Mouse (Mus musculus) hindbrain, embryonic 11.5 days (tissue): ENCODE data around the gene Kcnh5. TPM values are rescaled to one million over a fixed set of nuclear protein-coding genes. Genes with fewer than 3 reads are reported as not detected.

ENCODE experiments used
- ATAC-seq: fragments of 200-750 bp; cut with Nextera tagmentation; 2 replicates; pipeline ENCODE4 v1.8.0; 2017; ENCODE audit warnings: mild to moderate bottlenecking, moderate TSS enrichment, moderate library complexity; ENCODE audit not compliant: low FRiP score
- DNase-seq: peaks from one replicate; pipeline ENCODE4 v3.0.0-alpha.2; 2015; ENCODE audit warnings: low spot score
- H3K27ac ChIP-seq: fragments of 300-500 bp; sonication (generic); 2 replicates; pipeline ENCODE4 v1.5.1; 2014; ENCODE audit warnings: mild to moderate bottlenecking, low read depth, low read length
- H3K27me3 ChIP-seq: fragments of 300-500 bp; sonication (generic); 2 replicates; pipeline ENCODE4 v1.6.1; 2014; ENCODE audit warnings: mild to moderate bottlenecking, low read length, moderate library complexity, mixed read lengths; ENCODE audit not compliant: control insufficient read depth, insufficient read depth
- H3K36me3 ChIP-seq: fragments of 300-500 bp; sonication (generic); 2 replicates; pipeline ENCODE4 v1.6.1; 2014; ENCODE audit warnings: mild to moderate bottlenecking, low read length, moderate library complexity, mixed read lengths; ENCODE audit not compliant: control insufficient read depth, insufficient read depth
- H3K4me1 ChIP-seq: fragments of 300-500 bp; sonication (generic); replicated peaks from 2 replicates; pipeline ENCODE4 v1.6.1; 2014; ENCODE audit warnings: low read length, mixed read lengths; ENCODE audit not compliant: control insufficient read depth, insufficient read depth
- H3K4me2 ChIP-seq: fragments of 300-500 bp; sonication (generic); replicated peaks from 2 replicates; pipeline ENCODE4 v1.6.1; 2014; ENCODE audit warnings: mild to moderate bottlenecking, low read depth, low read length
- H3K4me3 ChIP-seq: fragments of 300-500 bp; sonication (generic); 2 replicates; pipeline ENCODE4 v1.5.1; 2014; ENCODE audit warnings: low read depth, low read length
- H3K9ac ChIP-seq: fragments of 300-500 bp; sonication (generic); 2 replicates; pipeline ENCODE4 v1.6.1; 2014; ENCODE audit warnings: low read depth, low read length
- H3K9me3 ChIP-seq: fragments of 300-500 bp; sonication (generic); 2 replicates; pipeline ENCODE4 v1.6.1; 2016; ENCODE audit warnings: low read length; ENCODE audit not compliant: control insufficient read depth
- WGBS: fragments of 180-500 bp; shearing (Covaris S2); extraction: QIAGEN DNeasy Blood & Tissue Kit; methylation state at CpG from one replicate; pipeline ENCODE4 v1.1.7; 2014; 5-methylcytosine and 5-hydroxymethylcytosine counted together
- polyA plus RNA-seq: library from polyadenylated mRNA; unstranded; fragments of >200 nt; fragmentation: Nextera tagmentation; extraction: Ambion mirVana; gene quantifications from 2 replicates; pipeline ENCODE4 v1.2.1, GENCODE M21; 2014

Gene Kcnh5
- polyA plus RNA-seq, 1 experiment from 2014 or later = 0.43 TPM

- Histone ChIP-seq H3K4me2 (no peak overlapping the region), H3K9ac (no peak overlapping the region), H3K4me3 (no peak overlapping the region), H3K36me3 (no peaks in the 10 kb centered on the region), H3K27me3 (no peaks in the 10 kb centered on the region), H3K27ac (no peak overlapping the region), H3K4me1 (no peaks in the 10 kb centered on the region), H3K9me3 (no peaks in the 10 kb centered on the region)
- WGBS = 88% methylated on average over 5 of the region's 5 CpGs
- no peak for DNase-seq
- ATAC-seq = no peak
These were observed 140.4 kb downstream of the Kcnh5 start for GRCm38 (mm10) chr12:75036694-75037093.

- H3K27ac ChIP-seq = no peak overlapping the region
- no peak overlapping the region for H3K9ac ChIP-seq
- no peaks in the 10 kb centered on the region for H3K36me3 ChIP-seq
- H3K9me3 ChIP-seq = no peaks in the 10 kb centered on the region
- H3K4me3 ChIP-seq = no peak overlapping the region
- DNase-seq (no peak), ATAC-seq (no peak)
- 72% methylated on average over 8 of the region's 8 CpGs for WGBS
- no peak overlapping the region for H3K4me2 ChIP-seq
- no peaks in the 10 kb centered on the region for H3K27me3 ChIP-seq
- no peaks in the 10 kb centered on the region for H3K4me1 ChIP-seq
These were observed 144.9 kb downstream of the Kcnh5 start for GRCm38 (mm10) chr12:75031970-75032864.

GRCm38 (mm10) chr12:74971187-74971586 is 205.9 kb downstream of the Kcnh5 start:
- no peak overlapping the region for H3K4me2 ChIP-seq
- H3K4me1 ChIP-seq = no peaks in the 10 kb centered on the region
- no peak overlapping the region for H3K4me3 ChIP-seq
- no peak for ATAC-seq
- DNase-seq = no peak
- no peak overlapping the region for H3K27ac ChIP-seq
- H3K36me3 ChIP-seq = no peaks in the 10 kb centered on the region
- H3K9ac ChIP-seq = no peak overlapping the region
- no peaks in the 10 kb centered on the region for H3K9me3 ChIP-seq
- 90% methylated on average over 3 of the region's 3 CpGs for WGBS
- H3K27me3 ChIP-seq = no peaks in the 10 kb centered on the region

- WGBS = 71% methylated on average over 4 of the region's 4 CpGs
- no peak for ATAC-seq
- no peak overlapping the region for H3K27ac ChIP-seq
- H3K4me2 ChIP-seq = no peak overlapping the region
- no peak overlapping the region for H3K9ac ChIP-seq
- H3K4me1 ChIP-seq = no peaks in the 10 kb centered on the region
- no peaks in the 10 kb centered on the region for H3K36me3 ChIP-seq
- DNase-seq = no peak
- H3K9me3 ChIP-seq = no peaks in the 10 kb centered on the region
- no peaks in the 10 kb centered on the region for H3K27me3 ChIP-seq
- H3K4me3 ChIP-seq = no peak overlapping the region
These were observed 207.7 kb downstream of the Kcnh5 start for GRCm38 (mm10) chr12:74969420-74969819.

- no peak overlapping the region for H3K4me3 ChIP-seq
- H3K36me3 ChIP-seq = no peaks in the 10 kb centered on the region
- no peak for ATAC-seq
- H3K9ac ChIP-seq = no peak overlapping the region
- no peaks in the 10 kb centered on the region for H3K4me1 ChIP-seq
- H3K9me3 ChIP-seq = no peaks in the 10 kb centered on the region
- H3K27ac ChIP-seq = no peak overlapping the region
- H3K27me3 ChIP-seq = no peaks in the 10 kb centered on the region
- H3K4me2 ChIP-seq = no peak overlapping the region
- no peak for DNase-seq
- WGBS = 73% methylated on average over 2 of the region's 2 CpGs
These were observed 210.9 kb downstream of the Kcnh5 start for GRCm38 (mm10) chr12:74966266-74966665.

GRCm38 (mm10) chr12:74952661-74953060 is 224.5 kb downstream of the Kcnh5 start:
- no peaks in the 10 kb centered on the region for H3K9me3 ChIP-seq
- no peak overlapping the region for H3K27ac ChIP-seq
- 86% methylated on average over 2 of the region's 2 CpGs for WGBS
- no peak for DNase-seq
- no peaks in the 10 kb centered on the region for H3K36me3 ChIP-seq
- H3K4me1 ChIP-seq = no peaks in the 10 kb centered on the region
- no peak overlapping the region for H3K9ac ChIP-seq
- H3K4me2 ChIP-seq = no peak overlapping the region
- no peak for ATAC-seq
- no peak overlapping the region for H3K4me3 ChIP-seq
- no peaks in the 10 kb centered on the region for H3K27me3 ChIP-seq

- Histone ChIP-seq H3K9me3 (no peaks in the 10 kb centered on the region), H3K27ac (no peak overlapping the region), H3K4me3 (no peak overlapping the region), H3K4me2 (no peak overlapping the region), H3K36me3 (no peaks in the 10 kb centered on the region), H3K9ac (no peak overlapping the region), H3K4me1 (no peaks in the 10 kb centered on the region), H3K27me3 (no peaks in the 10 kb centered on the region)
- 60% methylated on average over 9 of the region's 9 CpGs for WGBS
- peak; percentile 85 for ATAC-seq
- peak; percentile 17 for DNase-seq
These were observed 225.7 kb downstream of the Kcnh5 start for GRCm38 (mm10) chr12:74951124-74952115.

- Histone ChIP-seq H3K9me3 (no peaks in the 10 kb centered on the region), H3K27me3 (no peaks in the 10 kb centered on the region), H3K4me2 (no peak overlapping the region), H3K27ac (no peak overlapping the region), H3K9ac (no peak overlapping the region), H3K4me3 (no peak overlapping the region), H3K4me1 (no peaks in the 10 kb centered on the region), H3K36me3 (no peaks in the 10 kb centered on the region)
- DNase-seq (no peak), ATAC-seq (no peak)
- WGBS = 88% methylated on average over 6 of the region's 6 CpGs
These were observed 275.8 kb downstream of the Kcnh5 start for GRCm38 (mm10) chr12:74901331-74901730.
